Mouse (Mus musculus) R1 (cell line): ENCODE results near the gene Ube3c.

ENCODE experiments used
- DNase-seq: peaks from one replicate; pipeline ENCODE4 v3.0.0-alpha.2; 2018; ENCODE audit warnings: low read depth, low spot score

The Ube3c gene

DNA sequence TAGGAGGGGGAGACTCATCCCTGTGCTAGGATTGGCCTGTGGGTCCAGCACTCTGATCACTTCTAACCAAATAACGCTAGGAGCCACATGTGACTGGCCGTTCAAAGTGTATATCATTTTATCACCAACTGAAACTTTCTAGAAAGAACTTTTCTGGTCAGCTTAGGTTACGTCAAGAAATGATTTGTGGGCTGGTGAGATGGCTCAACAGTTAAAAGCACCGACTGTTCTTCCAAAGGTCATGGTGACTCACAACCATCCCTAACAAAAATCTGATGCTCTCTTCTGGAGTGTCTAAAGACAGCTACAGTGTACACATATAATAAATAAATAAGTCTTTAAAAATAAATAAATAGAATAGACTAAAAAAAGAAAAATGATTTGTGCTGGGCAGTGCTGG, 103.5 kb downstream of the Ube3c start:
- no peak for DNase-seq

DNA sequence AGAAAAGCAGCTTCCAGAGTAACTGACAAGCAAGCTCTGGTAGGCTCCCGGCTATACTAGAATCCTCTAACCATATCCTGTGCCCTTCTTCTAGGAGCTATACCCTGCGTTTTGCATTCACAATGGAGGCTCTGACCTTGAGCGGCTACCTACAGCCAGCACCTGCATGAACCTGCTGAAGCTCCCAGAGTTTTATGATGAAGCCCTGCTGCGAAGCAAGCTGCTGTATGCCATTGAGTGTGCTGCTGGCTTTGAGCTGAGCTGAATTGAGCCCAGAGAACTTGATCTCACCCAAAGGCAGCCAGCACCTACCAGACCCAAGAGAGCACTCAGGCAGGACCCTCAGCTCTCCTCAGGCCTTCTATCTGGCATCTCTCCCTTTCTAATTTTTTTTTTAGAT, 105.3 kb downstream of the Ube3c start:
- peak; percentile 20 for DNase-seq

DNA sequence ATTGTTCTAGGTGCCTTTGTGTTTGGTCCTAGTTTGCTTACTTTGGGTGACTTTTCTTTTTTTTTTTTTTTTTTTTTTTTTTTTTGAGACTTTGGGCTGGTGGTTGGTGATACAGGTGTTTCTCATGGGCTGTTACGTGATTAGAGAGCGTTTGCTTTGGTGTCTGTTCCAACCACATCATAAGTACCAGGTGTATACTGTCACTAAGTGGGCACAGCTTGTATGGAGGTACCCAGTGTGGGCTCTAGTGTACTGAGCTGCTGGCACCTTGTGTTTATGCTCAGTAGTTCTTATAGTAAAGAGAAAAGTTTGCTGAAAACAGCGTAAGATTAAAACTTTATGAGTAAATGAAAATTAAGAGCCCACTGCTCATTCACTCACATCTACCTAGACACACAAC, 107.4 kb downstream of the Ube3c start:
- no peak for DNase-seq

DNA sequence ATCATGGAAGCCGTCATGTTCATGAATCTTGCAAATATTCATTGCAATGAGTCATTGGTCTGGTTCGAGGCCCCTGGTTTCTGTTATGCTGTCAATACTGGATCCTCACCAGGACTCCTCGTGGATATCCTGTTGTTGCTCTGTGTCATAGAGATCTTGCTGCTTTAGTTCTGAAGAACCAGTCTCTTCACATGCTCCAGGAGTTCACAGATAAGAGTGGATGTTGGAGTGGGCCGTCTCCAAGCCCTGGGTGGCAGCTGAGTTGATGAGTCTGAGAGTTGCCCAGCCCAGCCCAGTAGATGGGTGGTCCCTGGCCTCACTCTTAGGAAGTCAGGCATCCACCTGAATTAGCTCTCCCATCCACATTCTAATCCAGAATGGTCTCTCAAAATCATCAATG, 116.0 kb downstream of the Ube3c start:
- DNase-seq: no peak

DNA sequence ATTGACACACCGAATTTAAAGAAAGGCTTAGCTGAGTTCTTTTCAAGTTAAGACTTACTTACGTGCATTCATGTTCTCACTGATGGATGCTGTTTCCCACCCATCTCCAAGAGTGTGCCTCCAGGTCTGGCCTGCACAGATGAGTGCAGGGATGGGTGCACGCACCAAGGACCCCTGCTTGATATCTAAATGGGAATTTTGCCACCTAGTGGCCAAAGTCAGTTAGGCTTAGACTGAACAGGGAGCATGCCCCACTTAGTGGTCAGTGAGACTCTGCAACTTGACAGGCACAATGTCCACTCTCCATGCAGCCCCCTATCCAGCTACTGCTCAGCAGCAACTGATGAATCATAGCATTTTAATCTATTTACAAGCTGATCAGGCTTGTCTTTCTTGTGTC, 118.6 kb downstream of the Ube3c start:
- DNase-seq: peak; percentile 71

DNA sequence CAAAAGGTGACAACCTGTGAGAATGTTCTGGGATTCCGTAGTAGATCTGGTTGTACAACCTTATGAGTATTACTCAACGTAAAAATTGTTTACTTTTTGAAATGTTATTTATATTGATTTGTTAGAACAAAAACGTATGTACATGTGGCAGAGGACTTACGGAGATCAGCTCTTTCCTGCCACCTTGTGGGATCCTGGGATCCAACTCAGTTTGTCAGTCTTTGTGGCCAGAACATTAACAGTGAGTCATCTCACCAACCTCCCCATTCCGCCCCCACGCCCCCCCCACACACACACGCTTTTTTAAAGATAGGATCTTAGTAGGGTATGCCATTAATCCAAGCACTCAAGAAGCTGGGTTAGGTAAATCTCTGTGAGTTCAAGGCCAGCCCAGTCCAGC, 119.3 kb downstream of the Ube3c start:
- peak; percentile 27 for DNase-seq

DNA sequence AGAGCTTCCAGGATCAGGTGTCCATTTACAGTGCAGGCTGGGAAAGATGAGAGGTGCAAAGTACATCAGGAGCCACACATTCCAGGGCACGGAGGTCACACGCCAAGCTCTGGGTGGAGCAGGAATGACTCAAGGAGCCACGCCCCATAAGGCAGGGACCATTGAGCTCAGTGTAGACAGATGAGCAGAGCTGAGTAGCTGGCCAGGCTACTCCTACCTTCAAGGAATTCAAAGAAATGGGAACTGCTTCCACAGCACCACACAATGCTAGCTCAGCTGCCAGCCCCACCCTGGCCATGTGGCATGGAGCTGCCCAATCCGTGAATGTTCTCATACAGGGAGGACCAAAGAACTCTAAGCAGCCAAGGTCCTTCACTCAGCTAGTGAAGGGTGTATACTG, 129.5 kb downstream of the Ube3c start:
- DNase-seq: peak; percentile 94

DNA sequence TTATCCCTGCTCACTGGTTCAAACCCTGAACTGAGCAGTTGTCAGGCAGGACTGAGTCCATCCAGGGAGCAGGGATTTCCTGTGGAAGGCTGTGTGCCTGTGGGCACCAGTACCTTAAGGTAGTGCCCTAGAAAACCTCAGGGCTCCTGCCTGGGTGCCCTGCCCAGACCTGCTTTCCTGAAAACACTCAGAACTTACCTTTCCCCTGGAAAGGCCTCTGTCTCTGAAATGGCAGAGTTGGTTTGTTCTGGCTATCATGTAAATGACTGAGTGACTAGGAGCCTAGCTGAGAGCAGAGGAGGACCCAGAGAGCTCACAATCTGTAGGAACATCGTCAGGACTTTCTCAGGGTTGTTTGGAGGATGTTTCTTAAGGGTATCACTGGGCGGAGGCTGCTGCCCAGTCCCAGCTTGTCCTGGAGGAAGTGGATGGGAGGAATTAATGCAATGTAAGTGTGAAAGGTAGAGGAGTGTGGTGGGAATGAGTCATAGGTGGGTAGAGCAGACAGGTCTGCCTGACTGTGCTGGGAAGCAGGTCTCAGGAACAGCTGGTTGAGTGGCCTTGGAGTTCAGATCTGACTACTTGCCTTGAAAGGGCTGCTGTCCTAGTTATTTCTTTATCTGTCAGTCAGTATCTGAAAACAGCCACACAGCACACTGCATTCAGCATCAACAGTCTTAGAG, 130.6 kb downstream of the Ube3c start:
- no peak for DNase-seq

DNA sequence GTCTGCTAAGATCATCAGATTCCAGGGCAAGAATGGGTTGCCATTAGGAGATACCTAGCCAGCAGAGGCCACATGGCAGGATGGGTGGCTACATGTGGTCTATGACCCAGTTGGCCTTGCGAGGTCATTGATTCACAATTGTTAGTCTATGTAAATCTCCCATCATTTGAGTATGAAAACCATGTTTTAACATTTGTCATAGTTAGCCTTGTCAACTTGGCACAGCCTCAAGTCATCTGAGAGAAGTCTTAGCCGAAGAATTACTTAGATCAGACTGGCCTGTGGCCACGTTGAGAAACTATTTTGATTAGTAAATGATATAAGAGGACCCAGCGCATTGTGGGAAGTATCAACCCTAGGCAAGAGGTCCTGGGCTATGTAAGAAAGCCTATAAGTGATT, 138.2 kb downstream of the Ube3c start:
- no peak for DNase-seq

DNA sequence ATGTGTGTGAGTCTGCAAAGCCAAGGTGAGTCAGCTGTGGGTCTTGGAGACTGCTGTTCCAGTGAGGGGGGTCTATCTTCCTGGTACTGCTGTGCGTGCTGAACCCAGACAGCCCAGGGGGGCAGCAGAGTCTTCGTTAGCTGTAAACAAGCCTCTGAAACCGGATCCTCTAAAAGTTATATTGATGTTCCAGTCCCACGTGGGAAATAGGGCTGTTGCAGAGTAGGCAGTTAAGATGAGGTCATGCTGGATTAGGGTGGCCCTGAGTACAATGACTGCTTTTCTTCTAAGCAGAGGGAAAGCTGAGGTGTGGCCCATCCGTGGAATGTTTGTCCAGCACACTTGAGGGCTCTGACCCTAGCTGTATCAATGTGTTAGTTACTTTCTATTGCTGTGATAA, 139.2 kb downstream of the Ube3c start:
- DNase-seq: peak; percentile 57

DNA sequence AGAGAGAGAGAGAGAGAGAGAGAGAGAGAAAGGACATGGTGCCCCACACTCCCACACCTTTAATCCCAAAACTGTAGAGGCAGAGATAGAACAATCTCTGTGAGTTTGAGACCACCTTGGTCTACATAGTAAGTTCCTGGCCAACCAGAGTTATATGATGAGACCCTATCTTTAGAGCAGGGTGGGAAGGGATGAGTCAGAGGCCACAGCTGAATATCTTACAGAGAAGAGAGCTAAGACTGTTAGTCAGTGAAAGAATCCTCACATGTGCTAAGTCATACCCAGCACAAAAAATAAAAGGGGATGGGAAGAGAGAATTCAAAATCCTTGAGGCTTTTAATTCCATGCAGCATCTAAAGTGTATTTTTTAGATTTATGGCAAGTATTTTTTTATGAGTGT, 142.6 kb downstream of the Ube3c start:
- no peak for DNase-seq

DNA sequence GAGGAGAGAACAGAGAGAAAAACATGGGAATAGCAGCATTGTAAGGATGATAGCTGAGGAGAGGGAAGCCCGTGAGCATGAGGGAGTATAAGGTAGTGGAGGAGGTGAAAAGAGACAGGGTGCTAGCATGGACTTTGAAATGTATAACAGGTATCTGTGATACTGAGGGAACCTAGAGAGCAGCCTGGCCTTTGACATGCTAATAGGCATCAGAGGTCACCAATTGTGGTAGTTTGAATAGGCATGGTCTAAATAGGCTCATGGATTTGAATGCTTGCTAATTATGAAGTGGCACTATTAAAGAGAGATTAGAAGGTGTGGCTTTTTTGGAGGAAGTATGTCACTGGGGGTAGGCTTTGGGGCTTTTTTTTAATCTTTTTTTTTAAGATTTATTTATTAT, 143.9 kb downstream of the Ube3c start:
- peak; percentile 68 for DNase-seq

DNA sequence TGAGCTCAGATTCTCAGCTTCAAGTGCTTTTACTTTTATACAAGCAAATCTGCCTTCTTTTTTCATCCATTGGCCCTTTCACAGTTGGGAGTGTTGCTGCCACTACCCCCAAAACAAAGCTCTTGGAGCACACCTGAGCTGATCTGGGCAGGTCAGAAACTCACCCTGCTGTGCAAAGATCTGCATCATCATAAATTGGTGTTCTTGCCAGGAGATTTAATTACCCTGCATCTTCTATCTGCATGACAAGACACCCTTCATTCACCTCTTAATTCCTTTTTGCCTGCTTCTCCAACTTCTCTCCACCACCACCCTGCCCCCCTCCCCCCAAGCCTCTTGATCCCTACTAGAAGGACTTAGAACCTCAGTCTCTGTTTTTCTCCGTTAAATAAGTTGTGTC, 152.1 kb downstream of the Ube3c start:
- peak; percentile 87 for DNase-seq

DNA sequence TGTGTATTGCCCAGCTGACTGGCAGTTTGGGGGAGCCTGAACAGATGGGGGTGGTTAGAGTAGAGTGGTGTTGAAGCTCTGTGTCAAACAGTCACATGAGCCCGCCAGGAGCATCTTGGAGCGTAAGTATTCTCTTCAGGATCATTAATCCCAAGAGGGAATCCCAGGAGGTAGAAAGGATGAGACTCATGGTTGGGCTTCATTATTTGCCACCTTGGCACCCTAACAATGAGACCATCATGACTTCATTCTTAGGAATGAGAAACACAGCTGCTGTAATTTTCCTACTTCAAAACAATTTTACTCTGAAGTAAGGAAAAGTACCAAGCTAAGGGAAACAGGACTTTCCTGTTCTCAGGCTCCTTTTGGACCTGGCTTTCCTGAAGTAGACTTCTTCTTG, 156.3 kb downstream of the Ube3c start:
- DNase-seq: no peak
